Mouse (Mus musculus) embryo, embryonic 11.5 days (tissue): ENCODE data around the gene Rnf41.

Experiments used
- DNase-seq: peaks from one replicate; pipeline ENCODE4 v3.0.0-alpha.2; 2012; ENCODE audit warnings: low read depth, low spot score

The Rnf41 gene

GRCm38 (mm10) chr10:128474366-128474765, 62.9 kb downstream of the Rnf41 start:
- DNase-seq: no peak

- no peak for DNase-seq
These were observed 74.9 kb downstream of the Rnf41 start for GRCm38 (mm10) chr10:128486370-128486769.

GRCm38 (mm10) chr10:128487861-128488712, 76.6 kb downstream of the Rnf41 start:
- no peak for DNase-seq

GRCm38 (mm10) chr10:128488776-128489175, 77.3 kb downstream of the Rnf41 start:
- no peak for DNase-seq

- DNase-seq: no peak
These were observed 77.9 kb downstream of the Rnf41 start for GRCm38 (mm10) chr10:128489380-128489779.

GRCm38 (mm10) chr10:128489785-128490184, 78.3 kb downstream of the Rnf41 start:
- DNase-seq: no peak

- no peak for DNase-seq
These were observed 78.8 kb downstream of the Rnf41 start for GRCm38 (mm10) chr10:128490232-128490631.

GRCm38 (mm10) chr10:128490912-128491311, 79.5 kb downstream of the Rnf41 start:
- no peak for DNase-seq
